Mouse (Mus musculus) hindbrain, embryonic 10.5 days (tissue): ENCODE results near the gene Gm5105. TPM values are rescaled to one million over a fixed set of nuclear protein-coding genes. Genes with fewer than 3 reads are reported as not detected.

Experiments used
- DNase-seq: peaks from one replicate; pipeline ENCODE4 v3.0.0-alpha.2; 2017; ENCODE audit warnings: low spot score
- H3K27ac ChIP-seq: fragments of 300-500 bp; sonication (generic); 2 replicates; pipeline ENCODE4 v1.5.1; 2016; ENCODE audit warnings: mild to moderate bottlenecking, moderate library complexity
- H3K27me3 ChIP-seq: fragments of 300-500 bp; sonication (generic); 2 replicates; pipeline ENCODE4 v1.6.1; 2016; ENCODE audit warnings: mild to moderate bottlenecking; ENCODE audit not compliant: poor library complexity, insufficient read depth, severe bottlenecking
- H3K36me3 ChIP-seq: fragments of 300-500 bp; sonication (generic); 2 replicates; pipeline ENCODE4 v1.6.1; 2016; ENCODE audit warnings: mild to moderate bottlenecking, moderate library complexity
- H3K4me1 ChIP-seq: fragments of 300-500 bp; sonication (generic); replicated peaks from 2 replicates; pipeline ENCODE4 v1.6.1; 2016; ENCODE audit warnings: mild to moderate bottlenecking
- H3K4me3 ChIP-seq: fragments of 300-500 bp; sonication (generic); 2 replicates; pipeline ENCODE4 v1.5.1; 2016; ENCODE audit warnings: mild to moderate bottlenecking, moderate library complexity
- H3K9me3 ChIP-seq: fragments of 300-500 bp; sonication (generic); 2 replicates; pipeline ENCODE4 v1.6.1; 2016; ENCODE audit warnings: mild to moderate bottlenecking, moderate library complexity
- WGBS: fragments of 180-500 bp; shearing (Covaris S2); methylation state at CpG from one replicate; pipeline ENCODE4 v1.1.7; 2016; 5-methylcytosine and 5-hydroxymethylcytosine counted together
- polyA plus RNA-seq: library from polyadenylated mRNA; unstranded; fragments of >200 nt; fragmentation: Nextera tagmentation; extraction: Ambion mirVana; gene quantifications from 2 replicates; pipeline ENCODE4 v1.2.1, GENCODE M21; 2016

Gene Gm5105
- polyA plus RNA-seq, 1 experiment from 2014 or later: not detected

GRCm38 (mm10) chr3:138041591-138042301, 25.4 kb downstream of the Gm5105 start:
- Histone ChIP-seq H3K27me3 (no peaks in the 10 kb centered on the region), H3K27ac (no peak overlapping the region), H3K4me1 (0 out of 2 replicates have a peak, but pooled peaks cover 2% of the 10 kb centered on the region), H3K36me3 (no peaks in the 10 kb centered on the region), H3K9me3 (no peaks in the 10 kb centered on the region), H3K4me3 (no peak overlapping the region)
- DNase-seq: no peak
- 56% methylated on average over 3 of the region's 3 CpGs for WGBS

- H3K4me3 ChIP-seq: no peak overlapping the region
- no peaks in the 10 kb centered on the region for H3K36me3 ChIP-seq
- WGBS: 80% methylated on average over 2 of the region's 2 CpGs
- no peaks in the 10 kb centered on the region for H3K27me3 ChIP-seq
- no peak overlapping the region for H3K27ac ChIP-seq
- 0 out of 2 replicates have a peak, but pooled peaks cover 2% of the 10 kb centered on the region for H3K4me1 ChIP-seq
- H3K9me3 ChIP-seq: no peaks in the 10 kb centered on the region
- no peak for DNase-seq
Observed at GRCm38 (mm10) chr3:138040938-138041337, 26.2 kb downstream of the Gm5105 start.

GRCm38 (mm10) chr3:138033986-138034385, 33.2 kb downstream of the Gm5105 start:
- Histone ChIP-seq H3K27ac (no peak overlapping the region), H3K36me3 (no peaks in the 10 kb centered on the region), H3K4me1 (no peaks in the 10 kb centered on the region), H3K27me3 (no peaks in the 10 kb centered on the region), H3K9me3 (no peaks in the 10 kb centered on the region), H3K4me3 (no peak overlapping the region)
- 88% methylated on average over 6 of the region's 6 CpGs for WGBS
- no peak for DNase-seq

- Histone ChIP-seq H3K27me3 (no peaks in the 10 kb centered on the region), H3K36me3 (no peaks in the 10 kb centered on the region), H3K4me1 (no peaks in the 10 kb centered on the region), H3K9me3 (no peaks in the 10 kb centered on the region), H3K27ac (no peak overlapping the region), H3K4me3 (no peak overlapping the region)
- 86% methylated on average over 6 of the region's 6 CpGs for WGBS
- DNase-seq: no peak
Observed at GRCm38 (mm10) chr3:138030563-138030962, 36.6 kb downstream of the Gm5105 start.

GRCm38 (mm10) chr3:138029351-138029750, 37.8 kb downstream of the Gm5105 start:
- H3K9me3 ChIP-seq: no peaks in the 10 kb centered on the region
- no peaks in the 10 kb centered on the region for H3K4me1 ChIP-seq
- H3K36me3 ChIP-seq: no peaks in the 10 kb centered on the region
- no peaks in the 10 kb centered on the region for H3K27me3 ChIP-seq
- no peak for DNase-seq
- H3K4me3 ChIP-seq: no peak overlapping the region
- 91% methylated on average over 5 of the region's 5 CpGs for WGBS
- no peak overlapping the region for H3K27ac ChIP-seq

- 84% methylated on average over 5 of the region's 5 CpGs for WGBS
- H3K4me1 ChIP-seq: no peaks in the 10 kb centered on the region
- H3K27me3 ChIP-seq: no peaks in the 10 kb centered on the region
- H3K9me3 ChIP-seq: no peaks in the 10 kb centered on the region
- no peak for DNase-seq
- no peak overlapping the region for H3K27ac ChIP-seq
- no peaks in the 10 kb centered on the region for H3K36me3 ChIP-seq
- H3K4me3 ChIP-seq: no peak overlapping the region
Observed at GRCm38 (mm10) chr3:138027575-138028362, 39.4 kb downstream of the Gm5105 start.

GRCm38 (mm10) chr3:138026286-138026685, 40.9 kb downstream of the Gm5105 start:
- H3K4me3 ChIP-seq: no peak overlapping the region
- H3K9me3 ChIP-seq: no peaks in the 10 kb centered on the region
- H3K4me1 ChIP-seq: no peaks in the 10 kb centered on the region
- H3K36me3 ChIP-seq: no peaks in the 10 kb centered on the region
- H3K27ac ChIP-seq: no peak overlapping the region
- no peaks in the 10 kb centered on the region for H3K27me3 ChIP-seq
- DNase-seq: no peak
- 82% methylated on average over 10 of the region's 10 CpGs for WGBS

GRCm38 (mm10) chr3:138022651-138023050, 44.5 kb downstream of the Gm5105 start:
- H3K4me1 ChIP-seq: no peaks in the 10 kb centered on the region
- peaks cover 8% of the 10 kb centered on the region; the same call in 1 of the 2 replicates for H3K9me3 ChIP-seq
- H3K27ac ChIP-seq: no peak overlapping the region
- no peak overlapping the region for H3K4me3 ChIP-seq
- DNase-seq: no peak
- H3K36me3 ChIP-seq: no peaks in the 10 kb centered on the region
- 84% methylated on average over 4 of the region's 4 CpGs for WGBS
- H3K27me3 ChIP-seq: no peaks in the 10 kb centered on the region

GRCm38 (mm10) chr3:138022003-138022402, 45.2 kb downstream of the Gm5105 start:
- Histone ChIP-seq H3K27me3 (no peaks in the 10 kb centered on the region), H3K9me3 (peaks cover 8% of the 10 kb centered on the region; the same call in 1 of the 2 replicates), H3K27ac (no peak overlapping the region), H3K4me3 (no peak overlapping the region), H3K4me1 (no peaks in the 10 kb centered on the region), H3K36me3 (no peaks in the 10 kb centered on the region)
- WGBS: 92% methylated on average over 4 of the region's 4 CpGs
- DNase-seq: no peak

GRCm38 (mm10) chr3:138016810-138017209, 50.4 kb downstream of the Gm5105 start:
- Histone ChIP-seq H3K27me3 (no peaks in the 10 kb centered on the region), H3K4me3 (no peak overlapping the region), H3K27ac (no peak overlapping the region), H3K9me3 (peaks cover 8% of the 10 kb centered on the region; the same call in 1 of the 2 replicates), H3K4me1 (no peaks in the 10 kb centered on the region), H3K36me3 (no peaks in the 10 kb centered on the region)
- DNase-seq: no peak
- 84% methylated on average over 12 of the region's 12 CpGs for WGBS

- Histone ChIP-seq H3K4me3 (no peak overlapping the region), H3K27ac (no peak overlapping the region), H3K9me3 (peaks cover 8% of the 10 kb centered on the region; the same call in 1 of the 2 replicates), H3K4me1 (no peaks in the 10 kb centered on the region), H3K36me3 (no peaks in the 10 kb centered on the region), H3K27me3 (no peaks in the 10 kb centered on the region)
- 88% methylated on average over 2 of the region's 2 CpGs for WGBS
- no peak for DNase-seq
Observed at GRCm38 (mm10) chr3:138014725-138015124, 52.5 kb downstream of the Gm5105 start.

- no peaks in the 10 kb centered on the region for H3K4me1 ChIP-seq
- DNase-seq: no peak
- no peaks in the 10 kb centered on the region for H3K9me3 ChIP-seq
- no peak overlapping the region for H3K27ac ChIP-seq
- WGBS: 67% methylated on average over 4 of the region's 4 CpGs
- no peaks in the 10 kb centered on the region for H3K36me3 ChIP-seq
- H3K27me3 ChIP-seq: no peaks in the 10 kb centered on the region
- no peak overlapping the region for H3K4me3 ChIP-seq
Observed at GRCm38 (mm10) chr3:138012351-138012750, 54.8 kb downstream of the Gm5105 start.

GRCm38 (mm10) chr3:138008152-138008551, 59.0 kb downstream of the Gm5105 start:
- peaks cover 7% of the 10 kb centered on the region; the same call in 1 of the 2 replicates for H3K9me3 ChIP-seq
- H3K4me1 ChIP-seq: no peaks in the 10 kb centered on the region
- DNase-seq: no peak
- H3K27me3 ChIP-seq: no peaks in the 10 kb centered on the region
- H3K4me3 ChIP-seq: no peak overlapping the region
- H3K27ac ChIP-seq: no peak overlapping the region
- 85% methylated on average over 6 of the region's 6 CpGs for WGBS
- no peaks in the 10 kb centered on the region for H3K36me3 ChIP-seq
